Mouse (Mus musculus) bone marrow macrophage, adult 2 months (primary cell): ENCODE results near the gene Spry1.
"Not testable (repeated sequence)": the region's sequence is repeated elsewhere in the genome, so short reads cannot be mapped to it uniquely, and the experiment has no call there.

Source experiments
- CTCF ChIP-seq: IDR thresholded peaks from 2 replicates; pipeline ENCODE4 v1.5.1; 2012; ENCODE audit warnings: low read depth, mild to moderate bottlenecking, low read length, moderate library complexity
- POLR2A ChIP-seq: IDR thresholded peaks from 2 replicates; pipeline ENCODE4 v1.6.1; 2012; ENCODE audit warnings: mild to moderate bottlenecking, low read depth, low read length, borderline replicate concordance

DNA sequence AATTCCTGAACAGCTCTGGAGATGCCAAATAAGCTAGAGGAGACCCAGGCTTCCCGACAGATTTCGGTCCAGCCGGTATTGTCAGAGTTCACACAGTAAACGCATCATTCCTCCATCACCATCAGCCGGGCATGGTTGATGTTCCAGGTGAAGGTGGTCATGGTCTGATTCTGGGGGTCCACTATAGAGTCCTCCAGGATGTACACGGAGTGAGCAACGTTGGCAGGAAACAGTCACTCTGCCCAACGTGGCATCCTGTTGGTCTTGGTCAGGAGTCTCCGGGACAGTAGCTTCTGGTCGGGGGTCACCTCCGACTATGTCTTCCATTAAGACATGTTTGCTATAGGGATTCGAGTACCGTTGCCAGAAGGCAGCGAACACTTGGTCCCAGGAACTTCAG, 40.1 kb upstream of the Spry1 start:
- not testable (repeated sequence) for TF ChIP-seq CTCF, POLR2A
